Mouse (Mus musculus): ENCODE results near the gene Msh5. TPM values are rescaled to one million over a fixed set of nuclear protein-coding genes. Genes with fewer than 3 reads are reported as not detected.

The Msh5 gene
- total RNA-seq, 2 experiments from 2014 or later, result 36.9 to 50.9 TPM

GRCm38 (mm10) chr17:34984218-34984617 lies 62.3 kb downstream of the Msh5 start:
- no peak for ATAC-seq (replicated peaks; ENCODE audit: low FRiP score, poor library complexity, severe bottlenecking)

DNA sequence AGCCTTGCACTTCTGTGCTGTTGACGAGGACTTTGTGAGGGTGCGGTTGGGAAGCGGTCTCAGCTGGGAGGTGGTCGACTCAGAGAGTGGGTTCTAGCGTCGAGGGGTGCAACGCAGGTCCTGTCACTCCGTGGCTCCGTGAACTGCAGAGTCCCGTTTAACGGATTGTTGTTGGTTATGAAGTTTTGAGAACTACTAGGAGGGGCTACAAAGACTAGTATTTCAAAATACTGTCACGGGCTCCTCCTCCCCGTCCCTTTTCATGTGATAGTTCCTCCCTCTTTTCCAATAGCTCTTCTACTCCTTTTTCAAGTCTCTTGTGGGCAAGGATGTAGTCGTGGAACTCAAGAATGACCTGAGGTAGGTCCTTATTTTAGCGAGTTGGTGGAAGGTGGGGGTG lies 64.2 kb downstream of the Msh5 start:
- ATAC-seq (replicated peaks; ENCODE audit: low FRiP score, poor library complexity, severe bottlenecking), result peak; percentile 20; the same call in 1 of the 2 replicates

GRCm38 (mm10) chr17:34981690-34982180 lies 64.8 kb downstream of the Msh5 start, which contains the start of gene Lsm2:
TSS of gene Lsm2 (plus strand) at chr17:34981862.
- peak; percentile 90 for ATAC-seq (replicated peaks; ENCODE audit: low FRiP score, poor library complexity, severe bottlenecking)

DNA sequence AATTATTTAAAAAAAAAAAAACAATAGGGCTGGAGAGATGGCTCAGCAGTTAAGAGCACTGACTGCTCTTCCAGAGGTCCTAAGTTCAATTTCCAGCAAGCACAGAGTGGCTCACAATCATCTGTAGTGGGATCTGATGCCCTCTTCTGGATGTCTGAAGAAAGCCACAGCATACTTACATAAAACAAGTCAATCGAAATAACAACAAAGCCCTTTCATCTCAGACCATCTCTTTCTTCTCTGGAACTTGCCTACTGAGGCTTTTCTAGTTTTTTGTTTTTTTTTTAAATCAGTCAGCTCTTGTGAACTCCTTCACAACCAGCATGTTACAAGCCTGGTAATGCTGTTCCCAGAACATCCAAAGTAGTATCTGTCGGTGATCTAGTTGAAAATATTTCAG lies 65.9 kb downstream of the Msh5 start:
- ATAC-seq (replicated peaks; ENCODE audit: low FRiP score, poor library complexity, severe bottlenecking), result no peak

DNA sequence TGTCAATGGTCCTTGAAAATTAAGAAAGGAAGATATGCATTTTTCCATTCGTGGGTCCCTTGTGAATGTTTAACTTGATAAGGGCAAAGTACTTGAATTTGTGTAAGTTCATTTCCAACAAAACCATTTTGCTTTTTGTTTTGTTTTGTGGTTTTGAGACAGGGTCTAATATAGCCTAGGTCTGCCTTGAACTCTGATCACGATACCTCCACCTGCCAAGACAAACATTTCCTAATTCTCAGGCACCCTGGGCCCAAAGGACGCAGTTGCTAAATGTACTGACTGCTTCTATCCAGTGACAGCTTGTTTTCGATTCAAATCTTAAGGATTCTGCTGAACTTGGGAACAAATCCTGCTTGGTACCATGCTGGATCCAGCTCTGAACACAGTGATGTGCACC lies 66.9 kb downstream of the Msh5 start:
- no peak for ATAC-seq (replicated peaks; ENCODE audit: low FRiP score, poor library complexity, severe bottlenecking)

Other genes with a start within 250 kb of the Msh5 start
Only the 30 nearest of the 46 such genes appear.
- 15.1 and 28.5 TPM in 2 replicates for gene Ehmt2, start 148.3 kb downstream of the Msh5 start, total RNA-seq (2015; ENCODE audit: low replicate concordance)
- gene Ehmt2, start 148.3 kb downstream of the Msh5 start, total RNA-seq (2017; ENCODE audit: low replicate concordance), result 7.0 and 8.3 TPM in 2 replicates
- not detected in 2 replicates for gene Slc44a4, start 132.3 kb downstream of the Msh5 start, total RNA-seq (2015; ENCODE audit: low replicate concordance)
- not detected in 2 replicates for gene Slc44a4, start 132.3 kb downstream of the Msh5 start, total RNA-seq (2017; ENCODE audit: low replicate concordance)
- 3.8 and 5.0 TPM in 2 replicates for gene Neu1, start 115.5 kb downstream of the Msh5 start, total RNA-seq (2015; ENCODE audit: low replicate concordance)
- gene Neu1, start 115.5 kb downstream of the Msh5 start, total RNA-seq (2017; ENCODE audit: low replicate concordance), result 3.9 and 5.1 TPM in 2 replicates
- 2.5 and 4.0 TPM in 2 replicates for gene Hspa1b, start 87.5 kb downstream of the Msh5 start, total RNA-seq (2015; ENCODE audit: low replicate concordance)
- 1.0 and 3.3 TPM in 2 replicates for gene Hspa1b, start 87.5 kb downstream of the Msh5 start, total RNA-seq (2017; ENCODE audit: low replicate concordance)
- gene Gm20481, start 76.8 kb downstream of the Msh5 start, total RNA-seq (2015; ENCODE audit: low replicate concordance), result not detected in 2 replicates
- gene Gm20481, start 76.8 kb downstream of the Msh5 start, total RNA-seq (2017; ENCODE audit: low replicate concordance), result not detected in 2 replicates
- 1.4 TPM in 1 of 2 replicates, not detected in the other for gene Hspa1a, start 74.6 kb downstream of the Msh5 start, total RNA-seq (2015; ENCODE audit: low replicate concordance)
- gene Hspa1a, start 74.6 kb downstream of the Msh5 start, total RNA-seq (2017; ENCODE audit: low replicate concordance), result 0.30 and 4.6 TPM in 2 replicates
- gene Hspa1l, start 74.0 kb downstream of the Msh5 start, total RNA-seq (2015; ENCODE audit: low replicate concordance), result not detected in 2 replicates
- gene Hspa1l, start 74.0 kb downstream of the Msh5 start, total RNA-seq (2017; ENCODE audit: low replicate concordance), result not detected in 2 replicates
- 76.0 and 78.4 TPM in 2 replicates for gene Lsm2, start 64.9 kb downstream of the Msh5 start, total RNA-seq (2015; ENCODE audit: low replicate concordance)
- gene Lsm2, start 64.9 kb downstream of the Msh5 start, total RNA-seq (2017; ENCODE audit: low replicate concordance), result 23.0 and 27.6 TPM in 2 replicates
- 156 and 173 TPM in 2 replicates for gene Vars, start 45.8 kb downstream of the Msh5 start, total RNA-seq (2015; ENCODE audit: low replicate concordance)
- gene Vars, start 45.8 kb downstream of the Msh5 start, total RNA-seq (2017; ENCODE audit: low replicate concordance), result 144 and 198 TPM in 2 replicates
- gene Vwa7, start 30.2 kb downstream of the Msh5 start, total RNA-seq (2015; ENCODE audit: low replicate concordance), result not detected in 2 replicates
- 0.39 and 0.53 TPM in 2 replicates for gene Vwa7, start 30.2 kb downstream of the Msh5 start, total RNA-seq (2017; ENCODE audit: low replicate concordance)
- 1.7 and 10.8 TPM in 2 replicates for gene Sapcd1, start 18.7 kb downstream of the Msh5 start, total RNA-seq (2015; ENCODE audit: low replicate concordance)
- gene Sapcd1, start 18.7 kb downstream of the Msh5 start, total RNA-seq (2017; ENCODE audit: low replicate concordance), result 1.4 TPM in 1 of 2 replicates, not detected in the other
- gene Clic1, start 3.2 kb upstream of the Msh5 start, total RNA-seq (2015; ENCODE audit: low replicate concordance), result 91.0 and 110 TPM in 2 replicates
- gene Clic1, start 3.2 kb upstream of the Msh5 start, total RNA-seq (2017; ENCODE audit: low replicate concordance), result 68.3 and 95.5 TPM in 2 replicates
- gene Ddah2, start 12.3 kb upstream of the Msh5 start, total RNA-seq (2015; ENCODE audit: low replicate concordance), result 2.1 TPM in 1 of 2 replicates, not detected in the other
- 1.5 and 5.6 TPM in 2 replicates for gene Ddah2, start 12.3 kb upstream of the Msh5 start, total RNA-seq (2017; ENCODE audit: low replicate concordance)
- gene Ly6g6c, start 18.6 kb upstream of the Msh5 start, total RNA-seq (2015; ENCODE audit: low replicate concordance), result not detected in 2 replicates
- not detected in 2 replicates for gene Ly6g6c, start 18.6 kb upstream of the Msh5 start, total RNA-seq (2017; ENCODE audit: low replicate concordance)
- 1.1 TPM in 1 of 2 replicates, not detected in the other for gene Mpig6b, start 19.4 kb upstream of the Msh5 start, total RNA-seq (2015; ENCODE audit: low replicate concordance)
- not detected in 2 replicates for gene Mpig6b, start 19.4 kb upstream of the Msh5 start, total RNA-seq (2017; ENCODE audit: low replicate concordance)
- gene Ly6g6e, start 30.2 kb upstream of the Msh5 start, total RNA-seq (2015; ENCODE audit: low replicate concordance), result not detected in 2 replicates
- not detected in 2 replicates for gene Ly6g6e, start 30.2 kb upstream of the Msh5 start, total RNA-seq (2017; ENCODE audit: low replicate concordance)
- not detected in 2 replicates for gene Ly6g6d, start 31.3 kb upstream of the Msh5 start, total RNA-seq (2015; ENCODE audit: low replicate concordance)
- not detected in 2 replicates for gene Ly6g6d, start 31.3 kb upstream of the Msh5 start, total RNA-seq (2017; ENCODE audit: low replicate concordance)
- 3.8 TPM in 1 of 2 replicates, not detected in the other for gene Ly6g6f, start 38.9 kb upstream of the Msh5 start, total RNA-seq (2015; ENCODE audit: low replicate concordance)
- not detected in 2 replicates for gene Ly6g6f, start 38.9 kb upstream of the Msh5 start, total RNA-seq (2017; ENCODE audit: low replicate concordance)
- 98.5 and 106 TPM in 2 replicates for gene Abhd16a, start 42.5 kb upstream of the Msh5 start, total RNA-seq (2015; ENCODE audit: low replicate concordance)
- 84.5 and 97.3 TPM in 2 replicates for gene Abhd16a, start 42.5 kb upstream of the Msh5 start, total RNA-seq (2017; ENCODE audit: low replicate concordance)
- gene Ly6g5c, start 61.5 kb upstream of the Msh5 start, total RNA-seq (2015; ENCODE audit: low replicate concordance), result not detected in 2 replicates
- not detected in 2 replicates for gene Ly6g5c, start 61.5 kb upstream of the Msh5 start, total RNA-seq (2017; ENCODE audit: low replicate concordance)
- gene Ly6g5b, start 68.7 kb upstream of the Msh5 start, total RNA-seq (2015; ENCODE audit: low replicate concordance), result 2.2 and 8.8 TPM in 2 replicates
- not detected in 2 replicates for gene Ly6g5b, start 68.7 kb upstream of the Msh5 start, total RNA-seq (2017; ENCODE audit: low replicate concordance)
- 15.9 and 33.9 TPM in 2 replicates for gene Gpank1, start 74.7 kb upstream of the Msh5 start, total RNA-seq (2015; ENCODE audit: low replicate concordance)
- gene Gpank1, start 74.7 kb upstream of the Msh5 start, total RNA-seq (2017; ENCODE audit: low replicate concordance), result 28.9 and 49.4 TPM in 2 replicates
- gene Csnk2b, start 75.3 kb upstream of the Msh5 start, total RNA-seq (2015; ENCODE audit: low replicate concordance), result 231 and 261 TPM in 2 replicates
- gene Csnk2b, start 75.3 kb upstream of the Msh5 start, total RNA-seq (2017; ENCODE audit: low replicate concordance), result 118 and 134 TPM in 2 replicates
- gene D17H6S53E, start 79.6 kb upstream of the Msh5 start, total RNA-seq (2015; ENCODE audit: low replicate concordance), result not detected in 2 replicates
- gene D17H6S53E, start 79.6 kb upstream of the Msh5 start, total RNA-seq (2017; ENCODE audit: low replicate concordance), result 1.7 and 1.8 TPM in 2 replicates
- not detected in 2 replicates for gene Apom, start 85.3 kb upstream of the Msh5 start, total RNA-seq (2015; ENCODE audit: low replicate concordance)
- not detected in 2 replicates for gene Apom, start 85.3 kb upstream of the Msh5 start, total RNA-seq (2017; ENCODE audit: low replicate concordance)
- 70.6 and 96.0 TPM in 2 replicates for gene Bag6, start 88.4 kb upstream of the Msh5 start, total RNA-seq (2015; ENCODE audit: low replicate concordance)
- gene Bag6, start 88.4 kb upstream of the Msh5 start, total RNA-seq (2017; ENCODE audit: low replicate concordance), result 54.5 and 81.8 TPM in 2 replicates
- gene Prrc2a, start 118.2 kb upstream of the Msh5 start, total RNA-seq (2015; ENCODE audit: low replicate concordance), result 227 and 234 TPM in 2 replicates
- gene Prrc2a, start 118.2 kb upstream of the Msh5 start, total RNA-seq (2017; ENCODE audit: low replicate concordance), result 42.0 and 64.3 TPM in 2 replicates
- gene Aif1, start 129.3 kb upstream of the Msh5 start, total RNA-seq (2015; ENCODE audit: low replicate concordance), result 14.1 and 28.1 TPM in 2 replicates
- 3.3 and 32.3 TPM in 2 replicates for gene Aif1, start 129.3 kb upstream of the Msh5 start, total RNA-seq (2017; ENCODE audit: low replicate concordance)
- 34.2 and 66.2 TPM in 2 replicates for gene Lst1, start 141.7 kb upstream of the Msh5 start, total RNA-seq (2015; ENCODE audit: low replicate concordance)
- gene Lst1, start 141.7 kb upstream of the Msh5 start, total RNA-seq (2017; ENCODE audit: low replicate concordance), result 48.4 and 53.5 TPM in 2 replicates
- gene Ltb, start 147.7 kb upstream of the Msh5 start, total RNA-seq (2015; ENCODE audit: low replicate concordance), result 1.8 and 8.0 TPM in 2 replicates
- 0.30 and 10.0 TPM in 2 replicates for gene Ltb, start 147.7 kb upstream of the Msh5 start, total RNA-seq (2017; ENCODE audit: low replicate concordance)

Data from erythroid progenitor cell, adult 5-6 weeks (primary cell).